Mouse (Mus musculus) c-Kit-positive CD71-positive TER-119-positive erythroid progenitor cells, embryonic 14.5 days (primary cell): ENCODE data around the gene Cpxm1.

Experiments used
- DNase-seq: peaks from one replicate; pipeline ENCODE4 v3.0.0-alpha.2; 2013; ENCODE audit warnings: low spot score

The Cpxm1 gene

GRCm38 (mm10) chr2:130401891-130402290, 4.5 kb upstream of the Cpxm1 start:
- no peak for DNase-seq

DNA sequence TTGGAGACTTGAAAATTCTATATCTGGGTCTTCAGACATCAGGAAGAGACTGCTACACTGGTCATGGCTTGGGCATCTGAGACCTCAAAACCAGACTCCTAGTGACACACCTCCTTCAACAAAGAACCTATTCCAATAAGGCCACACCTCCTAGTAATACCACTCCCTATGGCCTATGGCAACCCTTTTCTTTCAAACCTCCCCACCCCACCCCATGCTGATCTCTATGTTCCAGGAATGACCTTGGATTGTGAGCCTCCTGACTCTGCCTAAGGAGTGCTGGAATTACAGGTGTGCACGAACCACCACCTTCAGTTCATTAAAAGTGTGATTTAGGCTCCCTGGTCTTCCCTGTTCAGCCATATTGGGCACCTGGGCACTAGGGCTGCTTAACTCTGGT, 2.7 kb upstream of the Cpxm1 start:
- no peak for DNase-seq

DNA sequence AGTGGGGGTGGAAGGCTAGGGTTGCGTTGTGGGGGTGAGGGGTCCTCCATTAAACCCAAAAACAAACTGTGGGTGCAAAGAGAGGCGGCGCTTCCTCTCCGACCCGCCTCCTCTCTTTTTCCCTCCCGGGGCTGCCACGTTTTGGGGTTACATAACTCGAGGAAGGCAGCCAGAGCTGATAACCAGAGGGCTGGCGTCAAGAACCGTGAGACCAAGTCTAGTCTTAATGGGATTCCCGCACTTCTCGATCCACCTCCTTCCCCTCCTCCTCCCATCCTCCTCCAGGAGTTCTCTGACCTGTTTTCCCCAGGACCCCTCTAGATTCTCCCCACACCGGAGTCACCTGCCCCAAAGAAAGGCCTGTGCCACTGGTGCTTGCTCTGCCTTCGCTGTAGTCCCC, 717 bp upstream of the Cpxm1 start:
- DNase-seq = no peak

GRCm38 (mm10) chr2:130395696-130396095, 1.7 kb downstream of the Cpxm1 start:
- no peak for DNase-seq

DNA sequence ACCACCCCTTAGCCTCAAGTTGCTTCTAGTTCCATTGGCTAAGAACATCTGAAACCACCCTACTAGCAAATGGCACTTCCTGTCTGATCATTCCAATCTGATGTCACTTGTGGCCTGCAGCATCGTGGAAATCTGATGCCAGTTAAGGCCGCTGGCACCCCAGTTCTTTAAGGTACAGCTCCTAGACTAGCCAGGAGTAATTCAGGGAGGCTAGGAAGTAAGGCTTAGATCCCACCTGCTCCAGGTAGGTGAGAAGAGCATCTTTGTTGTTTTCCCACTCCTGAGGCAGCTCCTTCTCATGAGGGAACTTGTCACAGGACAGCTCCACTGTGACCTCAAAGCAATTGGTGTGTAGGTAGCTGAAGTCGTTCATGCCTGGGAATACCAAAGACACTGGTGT, 4.5 kb downstream of the Cpxm1 start:
- DNase-seq = no peak

GRCm38 (mm10) chr2:130390993-130391625, 6.3 kb downstream of the Cpxm1 start:
- DNase-seq = no peak

GRCm38 (mm10) chr2:130388796-130389195, 8.6 kb downstream of the Cpxm1 start:
- DNase-seq = no peak

GRCm38 (mm10) chr2:130386212-130386611, 11.2 kb downstream of the Cpxm1 start:
- no peak for DNase-seq

GRCm38 (mm10) chr2:130383895-130384294, 13.5 kb downstream of the Cpxm1 start:
- DNase-seq = no peak

DNA sequence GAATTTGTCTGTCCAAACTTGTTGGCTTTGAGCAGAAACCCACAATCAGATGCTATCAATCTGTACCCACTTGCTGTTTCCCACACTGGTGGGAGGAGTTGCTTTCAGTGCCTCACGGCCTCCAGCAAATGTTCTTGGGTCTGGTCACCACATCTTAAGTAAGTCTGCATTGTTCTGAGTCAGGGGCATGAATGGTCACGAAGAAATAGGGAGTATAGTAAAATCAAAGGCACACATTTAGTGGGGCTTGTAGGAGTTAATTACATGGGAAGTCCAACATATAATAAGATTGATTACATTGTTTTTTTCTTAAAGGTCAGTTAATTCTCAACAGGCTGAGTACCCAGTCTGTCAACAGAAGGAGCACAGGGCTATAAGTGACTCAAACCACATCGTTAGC, 14.2 kb downstream of the Cpxm1 start:
- no peak for DNase-seq

DNA sequence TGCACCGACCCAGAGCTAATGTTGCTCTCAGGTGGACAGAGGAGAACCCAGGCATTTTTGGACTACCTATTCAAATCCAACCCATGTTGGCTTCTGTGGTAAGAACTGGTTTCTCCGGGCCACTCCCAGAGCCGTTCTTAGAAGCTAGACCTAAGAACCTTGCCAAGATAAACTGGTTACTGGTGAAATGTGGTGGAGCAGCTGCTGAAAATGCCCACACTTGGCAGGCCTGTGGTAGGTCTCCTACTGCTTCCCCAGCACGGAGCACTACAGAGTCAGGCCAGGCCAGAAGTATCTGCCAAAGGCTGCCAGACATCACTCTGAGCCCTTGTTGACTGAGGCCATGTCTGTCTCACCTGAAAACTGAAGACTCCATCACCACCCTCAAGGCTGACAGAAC, 22.4 kb downstream of the Cpxm1 start:
- no peak for DNase-seq

GRCm38 (mm10) chr2:130373026-130373425, 24.3 kb downstream of the Cpxm1 start:
- peak; percentile 19 for DNase-seq

DNA sequence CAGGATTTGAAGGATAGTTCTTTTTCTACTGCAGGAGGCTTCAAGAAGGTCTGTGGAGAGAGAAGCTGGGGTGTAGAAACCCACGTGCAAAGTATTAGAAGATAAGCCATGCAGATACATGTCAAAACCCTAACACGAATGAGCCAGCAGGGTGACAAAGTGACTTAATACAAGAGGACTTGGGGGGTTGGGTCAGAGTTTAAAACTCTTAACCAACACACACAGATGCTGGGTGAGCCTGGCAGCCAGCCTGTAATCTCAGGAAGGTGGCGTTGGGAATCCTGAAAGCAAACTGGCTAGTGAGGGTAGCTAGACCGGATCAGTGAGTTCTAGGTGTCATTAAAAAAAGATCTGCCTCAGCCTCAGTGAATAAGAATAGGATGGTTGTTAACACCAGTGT, 30.0 kb downstream of the Cpxm1 start:
- no peak for DNase-seq

- DNase-seq = no peak
Measured at GRCm38 (mm10) chr2:130365211-130366094, 31.9 kb downstream of the Cpxm1 start.

- DNase-seq = peak; percentile 8
Measured at GRCm38 (mm10) chr2:130362511-130363026, 34.8 kb downstream of the Cpxm1 start.

DNA sequence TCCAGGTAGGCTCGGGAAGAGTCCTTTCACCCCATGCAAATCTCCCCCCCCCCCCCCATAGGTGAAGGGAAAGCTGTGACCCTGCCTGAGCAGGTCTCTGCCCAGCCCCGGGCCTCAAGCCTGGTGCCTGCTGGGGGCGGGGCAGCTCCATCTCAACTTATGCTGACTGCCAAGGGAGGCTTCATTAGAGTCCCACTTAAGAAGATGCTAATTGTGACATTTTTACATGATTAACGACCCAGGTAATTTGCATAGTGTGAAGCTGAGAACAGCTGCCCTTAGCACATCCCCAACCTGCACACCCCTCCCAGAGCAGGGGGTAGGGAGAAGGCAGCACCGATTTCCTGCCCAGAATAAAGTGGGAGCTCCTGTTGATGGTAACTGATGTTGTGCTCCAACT, 38.5 kb downstream of the Cpxm1 start:
- DNase-seq = no peak

DNA sequence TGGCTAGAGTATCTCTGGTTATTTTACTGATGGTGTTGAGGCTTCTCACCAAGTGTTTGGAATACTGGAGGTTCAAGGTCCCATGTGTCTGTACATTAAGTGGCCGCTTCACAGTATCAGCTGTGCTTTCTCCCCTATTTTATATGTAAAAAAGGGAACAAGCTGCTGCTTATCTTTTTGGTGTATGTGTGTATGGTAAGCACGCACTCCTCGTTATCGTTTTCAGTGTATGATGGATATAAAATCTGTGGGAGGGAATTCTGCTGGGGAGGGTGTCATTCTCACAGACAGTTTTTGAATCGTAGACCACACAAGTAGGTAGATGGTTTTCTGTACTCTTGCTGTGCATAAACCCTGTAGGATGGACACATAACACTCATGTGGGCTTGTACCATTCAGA, 39.8 kb downstream of the Cpxm1 start:
- no peak for DNase-seq

GRCm38 (mm10) chr2:130353889-130354288, 43.5 kb downstream of the Cpxm1 start:
- no peak for DNase-seq

DNA sequence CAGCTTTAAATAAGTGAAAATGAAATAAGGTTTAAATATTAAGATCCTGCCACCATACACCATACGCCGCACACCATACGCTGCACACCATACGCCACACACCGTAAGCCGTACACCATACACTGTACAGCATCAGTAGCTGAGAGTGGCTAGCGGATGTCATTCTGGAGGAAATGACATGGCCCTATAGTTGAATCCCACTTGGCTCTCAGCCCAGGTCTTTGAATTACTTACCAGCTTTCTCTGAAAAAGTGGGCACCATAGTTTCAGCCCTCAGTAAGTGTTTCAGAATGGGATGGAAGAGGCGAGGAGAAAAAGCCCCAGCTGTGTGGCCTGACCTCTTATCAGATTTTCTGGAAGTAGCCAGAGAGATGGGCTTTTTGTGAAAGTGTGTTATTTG, 44.0 kb downstream of the Cpxm1 start:
- no peak for DNase-seq

DNA sequence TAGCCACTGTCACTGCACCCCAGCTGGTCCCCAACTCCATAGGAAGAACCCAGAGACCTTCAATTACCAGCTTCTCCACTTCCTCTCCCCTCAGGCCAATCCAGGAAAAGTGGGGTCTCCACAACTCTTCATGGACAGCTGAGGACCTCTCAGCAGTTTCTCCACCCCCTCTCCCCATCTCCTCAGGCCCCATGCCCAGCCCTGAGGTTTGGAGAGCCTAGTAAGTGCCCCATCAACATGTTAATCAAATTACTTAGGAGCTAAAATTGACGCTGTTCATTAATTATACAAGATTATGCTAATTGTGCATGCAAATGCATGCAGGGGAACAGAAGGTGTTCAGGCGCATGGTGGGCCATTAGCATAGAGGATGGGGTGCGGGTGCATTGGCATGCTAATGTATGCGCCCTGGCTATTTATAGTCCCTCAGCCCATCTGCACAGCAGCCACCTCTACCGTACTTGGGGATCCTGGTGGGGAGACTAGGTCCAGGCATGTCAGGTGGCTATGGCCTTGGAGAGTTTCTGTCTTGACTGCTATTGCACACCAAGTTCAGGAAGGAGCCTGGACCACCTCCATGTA, 45.5 kb downstream of the Cpxm1 start:
- DNase-seq = no peak

DNA sequence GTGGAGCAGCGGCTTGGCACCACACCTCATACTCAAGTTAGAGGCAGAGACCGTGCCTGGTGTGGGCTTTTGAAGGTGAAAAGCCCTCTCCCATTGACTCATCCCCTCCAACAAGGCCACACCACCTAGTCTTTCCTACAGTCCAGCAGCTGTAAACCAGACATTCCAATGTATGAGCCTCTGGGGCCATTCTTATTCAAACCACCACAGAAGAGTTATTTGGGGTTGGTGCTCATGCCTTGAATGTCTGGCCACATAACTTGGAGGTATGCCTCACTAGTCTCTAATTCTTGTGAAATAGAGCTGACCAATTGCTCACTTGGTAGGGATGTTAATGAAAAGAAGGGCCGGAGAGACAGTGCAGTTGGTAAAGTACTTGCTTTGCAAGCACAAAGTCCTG, 47.0 kb downstream of the Cpxm1 start:
- DNase-seq = no peak

DNA sequence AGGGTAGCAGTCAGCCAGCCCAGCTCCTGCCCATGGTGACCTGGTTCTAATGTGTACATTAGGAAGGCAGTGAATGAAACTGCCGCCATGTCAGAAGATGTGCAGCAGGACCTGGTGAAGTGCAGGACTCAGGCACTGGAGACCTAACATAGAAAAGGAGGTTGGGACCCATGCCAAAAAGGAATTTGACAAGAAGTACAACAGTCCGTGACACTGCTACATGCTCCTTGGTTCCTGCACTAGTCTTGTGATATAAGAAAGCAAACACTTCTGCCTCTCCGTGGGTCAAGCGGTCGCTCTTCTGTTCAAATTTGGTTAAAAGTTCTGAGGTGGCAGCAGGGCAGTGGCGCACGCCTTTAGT, 56.2 kb downstream of the Cpxm1 start:
- DNase-seq = no peak
